Mouse (Mus musculus) kidney, embryonic 14.5 days (tissue): ENCODE measurements at regions not wholly inside any gene's neighbourhood (a gene's known extent, or its start where the extent isn't known, plus 50 kb on each side); places are given as distances from the start of the nearest gene placed in this dataset.
A peak's percentile ranks its signal among the peaks of the same experiment; 100 is the strongest.
"Not testable (repeated sequence)": the region's sequence is repeated elsewhere in the genome, so short reads cannot be mapped to it uniquely, and the experiment has no call there.

ENCODE experiments used
- ATAC-seq: fragments of 200-750 bp; cut with Nextera tagmentation; 2 replicates; pipeline ENCODE4 v1.8.0; 2017; ENCODE audit warnings: moderate number of reproducible peaks, mild to moderate bottlenecking, moderate TSS enrichment, moderate library complexity; ENCODE audit not compliant: low FRiP score, low TSS enrichment
- H3K27ac ChIP-seq: fragments of 300-500 bp; sonication (generic); 2 replicates; pipeline ENCODE4 v1.5.1; 2014; ENCODE audit warnings: low read depth, mild to moderate bottlenecking, low read length, moderate library complexity, mixed read lengths
- H3K27me3 ChIP-seq: fragments of 300-500 bp; sonication (generic); 2 replicates; pipeline ENCODE4 v1.6.1; 2014; ENCODE audit warnings: mild to moderate bottlenecking, low read length; ENCODE audit not compliant: control insufficient read depth, insufficient read depth
- H3K36me3 ChIP-seq: fragments of 300-500 bp; sonication (generic); 2 replicates; pipeline ENCODE4 v1.6.1; 2014; ENCODE audit warnings: low read length, mixed read lengths; ENCODE audit not compliant: control insufficient read depth, insufficient read depth
- H3K4me1 ChIP-seq: fragments of 300-500 bp; sonication (generic); 2 replicates; pipeline ENCODE4 v1.6.1; 2014; ENCODE audit warnings: low read length, mixed read lengths; ENCODE audit not compliant: control insufficient read depth, insufficient read depth
- H3K4me2 ChIP-seq: fragments of 300-500 bp; sonication (generic); replicated peaks from 2 replicates; pipeline ENCODE4 v1.6.1; 2014; ENCODE audit warnings: low read depth, mild to moderate bottlenecking, low read length
- H3K4me3 ChIP-seq: fragments of 300-500 bp; sonication (generic); 2 replicates; pipeline ENCODE4 v1.5.1; 2014; ENCODE audit warnings: mild to moderate bottlenecking, low read length
- H3K9ac ChIP-seq: fragments of 300-500 bp; sonication (generic); 2 replicates; pipeline ENCODE4 v1.6.1; 2014; ENCODE audit warnings: low read depth, mild to moderate bottlenecking, low read length, moderate library complexity
- H3K9me3 ChIP-seq: fragments of 300-500 bp; sonication (generic); 2 replicates; pipeline ENCODE4 v1.6.1; 2016; ENCODE audit warnings: low read length; ENCODE audit not compliant: control insufficient read depth
- WGBS: fragments of 180-500 bp; shearing (Covaris S2); extraction: QIAGEN DNeasy Blood & Tissue Kit; methylation state at CpG from one replicate; pipeline ENCODE4 v1.1.7; 2014; 5-methylcytosine and 5-hydroxymethylcytosine counted together

DNA sequence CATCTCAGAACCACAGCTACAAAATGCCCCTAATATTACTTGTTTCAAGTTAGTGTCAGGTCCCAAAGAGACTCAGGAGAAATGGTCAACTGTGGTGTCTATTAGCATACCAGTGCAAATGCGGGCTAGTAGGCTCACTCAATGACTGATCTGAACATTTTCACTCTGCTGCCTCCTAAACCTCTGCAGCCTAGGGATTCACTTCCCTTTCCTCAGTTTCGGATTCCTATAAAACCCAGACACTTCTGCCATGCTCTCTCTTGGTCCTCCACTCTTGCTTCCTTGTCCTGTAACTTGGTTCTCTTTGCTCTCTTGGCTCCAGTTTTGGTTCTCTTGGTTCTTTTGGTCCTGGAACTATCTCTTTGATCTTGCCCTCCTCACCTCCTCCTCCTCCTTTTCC, 206.3 kb upstream of the Spef2 start:
- Histone ChIP-seq H3K27ac (no peak overlapping the region), H3K4me3 (no peak overlapping the region), H3K27me3 (no peaks in the 10 kb centered on the region), H3K4me2 (no peak overlapping the region), H3K9ac (no peak overlapping the region), H3K36me3 (no peaks in the 10 kb centered on the region), H3K9me3 (no peaks in the 10 kb centered on the region), H3K4me1 (no peaks in the 10 kb centered on the region)
- ATAC-seq, result no peak
- 91% methylated on average over 2 of the region's 2 CpGs for WGBS

DNA sequence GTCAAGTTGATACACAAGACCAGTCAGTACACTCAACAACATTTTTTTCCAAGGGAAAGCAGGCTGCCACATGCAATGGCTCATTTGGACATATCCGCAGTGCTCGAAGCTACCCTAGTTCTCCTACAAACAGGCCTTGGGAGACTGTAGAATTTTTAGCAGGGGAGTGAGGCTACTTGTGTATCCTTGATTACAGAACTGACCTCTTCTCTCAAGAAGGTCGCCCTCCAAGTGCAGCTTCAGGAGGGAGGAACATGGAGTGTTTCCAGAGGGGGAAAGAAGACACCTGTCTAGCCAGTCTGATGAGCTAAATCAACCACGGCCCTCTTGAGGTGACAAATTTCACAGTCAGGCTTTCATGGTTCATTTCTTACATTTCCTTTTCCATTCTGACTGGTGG, 202.0 kb upstream of the Prlr start:
- no peak overlapping the region for H3K4me3 ChIP-seq
- ATAC-seq, result peak; percentile 89
- 32% methylated on average over 4 of the region's 4 CpGs for WGBS

DNA sequence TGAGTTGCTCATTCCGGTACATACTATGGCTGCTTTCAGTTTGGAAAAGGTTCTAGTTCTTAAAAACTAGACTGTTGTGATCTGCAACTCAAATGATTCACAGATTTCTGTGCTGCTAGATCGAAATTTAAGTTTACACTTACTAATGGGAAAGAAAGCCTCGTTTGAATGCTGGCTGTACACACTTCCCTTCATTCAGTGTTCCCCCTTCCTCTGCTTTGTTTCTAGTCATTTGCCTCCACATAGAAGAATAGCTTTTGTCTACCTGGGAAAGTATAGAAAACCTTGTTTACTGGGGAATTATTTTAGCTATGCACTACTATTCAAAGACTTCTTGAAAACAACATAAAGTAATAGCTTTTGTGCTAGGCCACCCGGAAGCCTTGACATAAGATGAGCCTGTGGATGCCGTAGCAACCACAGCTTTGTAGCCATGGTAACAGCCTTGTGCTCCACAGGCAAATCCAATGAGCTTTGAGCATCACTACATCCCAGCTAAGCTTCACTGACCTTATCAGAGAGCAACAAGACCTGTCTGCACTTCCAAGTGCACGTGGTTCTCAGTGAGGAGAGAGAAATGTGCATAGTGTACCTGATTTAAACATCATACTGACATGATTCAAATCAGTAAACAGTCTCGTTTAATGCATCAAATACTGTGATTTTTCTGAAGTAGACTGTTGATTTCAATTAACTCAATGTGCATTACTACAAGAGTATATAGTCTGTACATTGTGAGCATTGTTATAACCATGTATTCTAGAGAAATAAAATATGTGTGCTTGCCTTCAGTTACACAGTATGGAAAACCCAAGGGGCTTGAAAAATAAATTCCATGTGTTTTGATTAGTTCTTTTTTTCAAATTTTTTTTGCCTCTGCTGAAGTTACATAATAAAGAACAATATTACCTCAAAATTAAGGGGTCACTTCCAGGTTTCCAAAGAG, 165.5 kb upstream of the Prlr start:
- H3K9ac ChIP-seq, result no peak overlapping the region
- no peaks in the 10 kb centered on the region for H3K27me3 ChIP-seq
- H3K36me3 ChIP-seq, result no peaks in the 10 kb centered on the region
- H3K4me1 ChIP-seq, result no peaks in the 10 kb centered on the region
- 71% methylated on average over 7 of the region's 7 CpGs for WGBS
- ATAC-seq, result no peak
- no peak overlapping the region for H3K4me3 ChIP-seq
- no peak overlapping the region for H3K4me2 ChIP-seq
- H3K9me3 ChIP-seq, result no peaks in the 10 kb centered on the region
- no peak overlapping the region for H3K27ac ChIP-seq

More for the DNA sequence above, 202.0 kb upstream of the Prlr start:
- Histone ChIP-seq H3K36me3 (no peaks in the 10 kb centered on the region), H3K27ac (no peak overlapping the region), H3K27me3 (no peaks in the 10 kb centered on the region), H3K4me2 (no peak overlapping the region), H3K4me1 (no peaks in the 10 kb centered on the region), H3K9me3 (no peaks in the 10 kb centered on the region), H3K9ac (no peak overlapping the region)

DNA sequence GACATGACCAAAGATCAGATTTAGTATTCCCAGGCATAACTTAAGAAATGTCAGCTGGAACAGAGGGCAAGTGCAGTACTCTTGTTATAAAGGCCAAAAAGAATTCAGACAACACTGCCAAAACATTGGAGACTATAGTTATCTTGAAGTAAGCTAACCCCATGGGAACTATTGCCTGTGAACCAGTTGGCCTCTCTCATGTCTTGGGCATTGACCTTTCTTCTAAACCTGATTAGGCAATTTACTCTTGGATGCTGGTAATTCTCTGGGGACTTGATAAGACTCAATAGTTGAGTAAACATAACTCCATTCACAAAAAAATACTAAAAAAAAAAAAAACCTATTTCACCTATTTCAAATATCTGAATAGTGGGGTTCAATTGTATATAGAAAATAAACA, 159.8 kb upstream of the Prlr start:
- Histone ChIP-seq H3K27me3 (no peaks in the 10 kb centered on the region), H3K36me3 (no peaks in the 10 kb centered on the region), H3K9ac (no peak overlapping the region), H3K4me1 (no peaks in the 10 kb centered on the region), H3K9me3 (no peaks in the 10 kb centered on the region), H3K27ac (no peak overlapping the region), H3K4me3 (no peak overlapping the region), H3K4me2 (no peak overlapping the region)
- no peak for ATAC-seq

DNA sequence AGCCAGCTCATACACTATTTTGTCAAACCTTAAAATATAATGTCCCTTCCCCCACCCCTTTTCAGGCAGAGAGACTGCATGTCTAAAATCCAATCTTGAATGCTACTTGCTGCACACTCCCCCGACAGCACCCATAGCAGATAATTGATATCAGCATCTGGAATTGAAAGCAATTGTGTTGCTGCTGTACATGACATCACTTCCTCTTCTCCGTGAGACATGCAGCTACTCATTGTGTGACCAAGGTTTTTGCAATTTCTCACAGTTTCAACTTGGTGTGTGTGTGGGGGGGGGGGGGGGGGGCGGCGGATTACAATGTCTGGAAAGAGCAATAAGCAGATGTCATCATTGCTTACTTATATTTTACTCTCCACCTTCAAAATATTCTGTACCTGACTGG, 147.1 kb upstream of the Prlr start:
- 85% methylated on average over 4 of the region's 4 CpGs for WGBS
- ATAC-seq, result no peak

DNA sequence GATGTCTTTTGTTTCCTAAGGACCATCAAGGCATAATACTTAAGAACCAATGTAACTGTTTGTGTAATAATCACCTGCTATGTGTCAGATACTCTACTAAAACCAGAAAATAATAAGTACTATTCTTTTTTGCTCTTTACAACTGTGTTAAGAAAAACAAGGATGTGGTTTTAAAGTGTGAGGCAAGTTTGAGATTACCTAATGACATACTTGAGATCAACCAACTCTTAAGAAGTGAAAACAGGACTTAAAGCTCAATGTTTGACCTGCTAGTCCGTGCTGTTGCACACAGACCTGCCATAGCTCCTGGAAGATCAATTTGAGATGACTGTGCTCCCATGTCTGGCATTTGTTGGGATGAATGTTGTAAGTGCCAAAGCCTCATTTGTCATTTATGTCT, 141.5 kb upstream of the Prlr start:
- H3K4me2 ChIP-seq, result no peak overlapping the region
- no peak overlapping the region for H3K27ac ChIP-seq
- no peak overlapping the region for H3K9ac ChIP-seq
- H3K4me3 ChIP-seq, result no peak overlapping the region
- no peaks in the 10 kb centered on the region for H3K36me3 ChIP-seq
- WGBS, result 82% methylated on average over 1 of the region's 1 CpGs
- no peak for ATAC-seq
- H3K27me3 ChIP-seq, result no peaks in the 10 kb centered on the region
- H3K4me1 ChIP-seq, result no peaks in the 10 kb centered on the region
- no peaks in the 10 kb centered on the region for H3K9me3 ChIP-seq

More for the DNA sequence above, 147.1 kb upstream of the Prlr start:
- no peak overlapping the region for H3K4me2 ChIP-seq
- no peaks in the 10 kb centered on the region for H3K27me3 ChIP-seq
- H3K4me1 ChIP-seq, result no peaks in the 10 kb centered on the region
- no peak overlapping the region for H3K27ac ChIP-seq
- H3K9ac ChIP-seq, result no peak overlapping the region
- H3K36me3 ChIP-seq, result no peaks in the 10 kb centered on the region
- no peaks in the 10 kb centered on the region for H3K9me3 ChIP-seq
- no peak overlapping the region for H3K4me3 ChIP-seq

DNA sequence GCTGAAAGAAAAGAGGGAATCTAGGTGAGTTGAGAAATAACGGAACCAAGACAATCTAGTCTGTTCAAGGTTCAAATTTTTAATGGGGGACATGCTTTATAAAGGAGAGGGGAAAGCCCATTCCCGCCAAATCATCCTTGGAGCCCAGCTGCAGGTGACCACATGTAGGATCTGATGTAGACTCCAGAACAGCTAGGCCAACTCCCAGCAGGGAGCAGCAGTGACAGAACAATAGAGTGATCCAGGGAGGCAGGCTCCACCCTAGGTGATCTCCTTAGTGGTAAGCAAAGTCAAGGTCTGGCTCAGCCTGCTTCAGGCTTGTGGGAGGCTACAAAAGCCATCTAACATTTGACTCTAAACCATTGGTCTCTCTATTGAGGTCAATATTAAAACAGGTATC, 140.5 kb upstream of the Prlr start:
- H3K4me3 ChIP-seq, H3K27ac ChIP-seq, H3K27me3 ChIP-seq, H3K4me1 ChIP-seq, H3K36me3 ChIP-seq, ATAC-seq, H3K9me3 ChIP-seq, H3K9ac ChIP-seq, H3K4me2 ChIP-seq: not testable (repeated sequence)
- WGBS, result 71% methylated on average over 2 of the region's 2 CpGs

DNA sequence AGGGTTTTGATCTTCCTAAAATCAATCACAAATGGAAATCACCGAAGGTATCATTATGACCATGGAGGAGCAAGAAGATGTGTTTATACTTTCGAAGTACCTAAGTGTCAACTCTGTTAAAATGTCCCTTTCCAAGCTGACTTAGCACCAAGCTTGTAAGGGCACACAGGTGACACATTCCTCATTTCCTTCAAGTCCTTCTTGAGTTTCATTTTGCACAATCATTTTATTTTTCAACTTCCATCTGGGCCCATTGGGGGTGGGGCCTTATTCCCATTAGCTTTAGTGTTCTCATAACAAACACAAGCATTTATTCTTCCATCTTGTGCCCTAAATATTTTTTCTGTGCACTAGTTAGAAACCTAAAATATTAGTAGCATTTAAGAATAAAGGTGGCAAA, 103.5 kb upstream of the Prlr start:
- Histone ChIP-seq H3K9ac (no peak overlapping the region), H3K9me3 (no peaks in the 10 kb centered on the region), H3K4me1 (no peaks in the 10 kb centered on the region), H3K27ac (no peak overlapping the region), H3K27me3 (no peaks in the 10 kb centered on the region), H3K36me3 (no peaks in the 10 kb centered on the region), H3K4me3 (no peak overlapping the region), H3K4me2 (no peak overlapping the region)
- 92% methylated on average over 2 of the region's 2 CpGs for WGBS
- ATAC-seq, result no peak

DNA sequence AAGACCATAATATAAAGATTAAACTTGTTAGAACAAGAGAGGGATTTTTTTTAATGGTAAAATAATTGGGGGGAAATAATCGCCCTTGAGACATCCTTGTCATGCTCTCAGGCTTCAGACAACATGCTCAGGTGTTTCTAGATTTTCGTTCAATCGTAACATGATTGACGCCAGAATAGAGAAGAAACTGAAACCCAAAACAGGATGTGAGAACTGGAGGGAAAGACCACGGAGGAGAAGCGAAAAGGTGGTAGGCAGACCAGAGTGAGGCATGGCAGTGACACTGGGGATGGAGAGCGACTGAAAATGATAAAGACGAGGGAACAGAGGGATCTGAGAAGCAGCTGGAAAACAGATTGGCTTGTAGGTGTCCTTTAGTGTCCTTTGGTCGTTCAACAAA, 102.1 kb upstream of the Prlr start:
- no peak overlapping the region for H3K9ac ChIP-seq
- no peak for ATAC-seq
- H3K4me2 ChIP-seq, result no peak overlapping the region
- H3K36me3 ChIP-seq, result no peaks in the 10 kb centered on the region
- H3K27me3 ChIP-seq, result no peaks in the 10 kb centered on the region
- WGBS, result 75% methylated on average over 9 of the region's 9 CpGs
- H3K27ac ChIP-seq, result no peak overlapping the region
- no peak overlapping the region for H3K4me3 ChIP-seq
- H3K4me1 ChIP-seq, result no peaks in the 10 kb centered on the region
- no peaks in the 10 kb centered on the region for H3K9me3 ChIP-seq
